Mouse (Mus musculus) hindlimb bud, embryonic 11.5 days (tissue): ENCODE results near the gene Ispd.

Experiments used
- DNase-seq: peaks from one replicate; pipeline ENCODE4 v3.0.0-alpha.2; 2012; ENCODE audit warnings: low read depth, low spot score; ENCODE audit errors: extremely low spot score

Gene Ispd

GRCm38 (mm10) chr12:36708810-36709209, 327.6 kb downstream of the Ispd start:
- no peak for DNase-seq

- DNase-seq = no peak
Measured at GRCm38 (mm10) chr12:36713866-36714662, 332.8 kb downstream of the Ispd start.

DNA sequence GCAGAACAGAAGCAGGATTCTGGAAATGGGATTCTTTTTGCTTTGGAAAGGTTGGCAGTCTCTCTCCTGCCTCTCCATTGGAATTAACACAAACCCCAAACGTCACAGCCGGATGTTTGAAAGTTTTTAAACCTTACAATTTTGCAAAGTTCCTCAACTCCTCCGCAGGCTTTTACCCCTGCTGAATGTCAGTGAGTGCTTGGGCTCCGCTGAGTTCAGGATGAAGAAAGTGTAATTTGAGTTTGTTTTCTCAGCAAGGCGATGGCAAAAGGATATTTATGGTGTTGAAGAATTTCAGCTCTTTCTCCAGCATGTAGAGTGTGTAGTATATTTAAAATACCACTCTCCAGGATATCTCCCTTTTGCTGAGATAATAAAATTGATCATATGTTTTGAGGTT, 336.3 kb downstream of the Ispd start:
- DNase-seq = no peak

- no peak for DNase-seq
Measured at GRCm38 (mm10) chr12:36718417-36718816, 337.2 kb downstream of the Ispd start.

GRCm38 (mm10) chr12:36719074-36719473, 337.8 kb downstream of the Ispd start:
- DNase-seq = no peak

DNA sequence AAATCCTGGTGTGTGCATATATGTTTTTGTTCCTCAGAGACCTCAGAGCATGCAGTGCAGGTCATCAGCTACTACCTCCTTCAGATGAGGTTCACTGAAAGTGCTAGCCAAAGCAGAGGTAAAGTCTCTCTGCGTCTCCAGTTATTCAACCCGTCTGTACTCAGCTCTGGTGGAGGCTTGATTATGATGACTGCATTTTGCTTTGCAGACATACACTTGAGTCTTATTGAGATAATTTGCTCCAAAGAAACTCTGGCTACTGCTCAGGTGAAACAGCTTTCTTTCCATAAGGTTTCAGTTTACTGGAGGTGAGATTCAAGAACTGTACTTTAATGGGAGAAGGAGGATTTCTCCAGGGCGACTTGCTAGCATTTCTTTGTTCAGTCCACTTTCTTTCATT, 339.5 kb downstream of the Ispd start:
- no peak for DNase-seq

DNA sequence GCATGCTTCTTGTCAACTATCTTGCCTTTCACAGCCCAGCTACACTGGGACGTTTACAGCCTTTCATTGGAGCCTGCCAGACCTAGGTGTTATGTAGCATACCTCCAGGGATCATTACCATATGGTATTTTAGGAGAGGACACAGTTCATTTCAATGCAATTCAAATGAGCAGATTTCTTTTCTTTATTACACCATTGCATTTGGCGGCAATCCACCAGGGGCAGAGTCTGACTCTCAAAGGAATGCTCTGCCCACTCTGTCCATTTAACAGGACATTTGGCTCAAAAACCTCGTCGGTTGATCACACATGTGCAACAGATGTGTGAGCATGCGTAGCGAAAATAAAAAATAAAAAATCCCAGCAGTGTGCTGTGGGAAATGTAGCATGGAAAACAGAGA, 340.0 kb downstream of the Ispd start:
- DNase-seq = no peak

DNA sequence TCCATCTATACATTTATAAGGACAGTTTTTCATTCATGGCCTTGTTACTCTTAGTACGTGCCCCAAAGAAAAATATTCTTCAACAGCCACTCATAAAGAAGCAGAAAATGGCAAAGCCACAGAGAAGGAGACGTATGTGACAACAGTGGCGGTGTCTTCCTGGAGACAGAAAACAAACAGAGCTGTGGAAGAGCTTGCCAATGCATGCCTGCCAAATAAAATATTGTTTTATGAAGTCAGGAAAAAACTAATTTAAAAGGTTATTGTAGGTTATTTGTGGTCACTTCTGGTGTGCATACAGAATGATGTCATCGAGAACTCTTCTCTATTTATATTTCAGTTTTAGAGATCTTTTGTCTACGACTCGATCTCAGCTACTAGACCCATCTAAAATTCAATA, 341.5 kb downstream of the Ispd start:
- no peak for DNase-seq

DNA sequence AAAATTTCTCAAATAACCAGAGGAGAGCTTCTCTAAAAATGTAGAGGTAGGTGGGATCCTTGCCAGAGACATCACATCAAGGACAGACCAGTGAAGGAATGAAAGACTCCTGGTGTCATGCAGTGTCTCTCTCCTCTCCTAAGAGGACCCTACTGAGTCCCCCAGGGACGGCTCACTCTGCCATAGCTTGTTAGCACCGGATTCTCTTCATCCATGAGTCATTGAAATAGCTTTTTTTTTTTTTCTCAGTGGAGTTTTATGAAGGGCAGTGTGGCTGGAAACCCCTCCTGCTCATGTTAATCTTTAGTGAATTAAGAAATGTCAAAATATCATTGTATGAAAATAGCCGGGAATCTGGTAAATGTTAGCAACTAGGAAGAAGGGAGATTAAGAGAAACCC, 342.1 kb downstream of the Ispd start:
- DNase-seq = no peak

DNA sequence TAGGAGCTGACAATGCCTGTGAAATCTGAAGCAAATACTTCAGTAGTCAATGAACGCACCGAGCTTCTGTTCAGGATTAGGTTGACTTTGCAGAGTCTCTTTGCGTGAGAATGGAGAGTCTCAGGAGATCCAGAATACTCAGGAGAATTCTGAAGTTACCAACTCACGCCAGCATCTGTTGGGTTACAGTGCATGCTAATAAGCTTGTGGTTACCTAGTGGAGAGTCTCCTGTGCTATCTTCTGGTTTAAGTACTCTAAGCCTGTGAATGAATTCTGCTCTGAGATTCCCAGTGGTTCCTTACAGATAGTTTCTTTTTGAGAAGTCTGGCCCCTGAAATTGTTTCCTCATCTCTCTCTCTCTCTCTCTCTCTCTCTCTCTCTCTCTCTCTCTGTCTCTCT, 343.0 kb downstream of the Ispd start:
- DNase-seq = no peak

GRCm38 (mm10) chr12:36725250-36725649, 344.0 kb downstream of the Ispd start:
- DNase-seq = no peak

DNA sequence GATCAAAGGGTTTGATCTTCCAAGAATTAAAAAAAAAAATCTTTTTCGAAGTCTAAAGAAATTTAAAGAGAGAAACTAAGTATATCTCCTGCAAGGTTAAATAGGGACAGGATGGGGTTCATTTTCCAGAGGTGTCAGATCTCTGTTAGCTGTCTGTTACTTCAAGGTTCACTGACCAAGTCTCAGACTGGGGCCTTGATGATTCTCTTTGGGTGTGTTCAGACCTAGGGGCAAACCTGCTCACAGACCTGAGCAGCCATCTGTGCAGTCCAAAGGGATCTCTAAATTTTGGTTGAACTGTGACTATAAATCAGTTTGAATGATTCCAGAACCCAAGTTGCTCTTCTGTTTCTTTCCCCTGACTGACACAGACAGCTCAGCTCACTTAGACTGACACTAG, 344.8 kb downstream of the Ispd start:
- no peak for DNase-seq

- DNase-seq = no peak
Measured at GRCm38 (mm10) chr12:36733673-36734371, 352.6 kb downstream of the Ispd start.
